Mouse (Mus musculus) testis, adult 2 months (tissue): Measurements from ENCODE around the gene Grm3.

Source experiments
- CTCF ChIP-seq: fragments of 200-500 bp; IDR thresholded peaks from 2 replicates; pipeline ENCODE4 v1.5.1; 2012; ENCODE audit warnings: low read depth, mild to moderate bottlenecking, inconsistent platforms, low read length, moderate library complexity; ENCODE audit not compliant: control insufficient read depth, insufficient read depth, insufficient replicate concordance
- POLR2A ChIP-seq: fragments of 200-500 bp; IDR thresholded peaks from 2 replicates; pipeline ENCODE4 v1.6.1; 2012; ENCODE audit warnings: low read depth, mild to moderate bottlenecking, inconsistent platforms, low read length, moderate library complexity; ENCODE audit not compliant: control insufficient read depth

DNA sequence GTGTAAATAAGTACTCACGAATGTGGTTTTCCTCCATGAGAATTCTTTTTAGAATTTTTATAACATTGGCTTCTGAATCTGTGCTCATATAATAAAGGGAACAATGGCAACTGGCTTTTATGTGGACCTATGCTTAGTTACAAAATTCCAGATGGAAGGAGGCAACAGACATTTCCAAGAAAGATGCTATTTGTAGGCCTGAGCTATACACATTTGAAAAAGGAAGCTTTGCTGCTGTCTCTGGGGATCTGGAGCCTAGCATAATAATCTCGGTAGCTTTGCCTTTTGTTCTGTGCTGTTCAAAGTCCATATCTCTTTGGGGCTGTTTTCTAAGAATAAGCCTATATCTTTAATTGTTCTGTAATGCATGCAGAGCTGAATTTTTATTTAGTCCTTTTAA is 146.4 kb downstream of the Grm3 start:
- TF ChIP-seq CTCF (no peak), POLR2A (no peak)
